Mouse (Mus musculus): ENCODE results near the gene Rab40b. TPM values are rescaled to one million over a fixed set of nuclear protein-coding genes. Genes with fewer than 3 reads are reported as not detected.
"Not testable (repeated sequence)": the region's sequence is repeated elsewhere in the genome, so short reads cannot be mapped to it uniquely, and the experiment has no call there.

The Rab40b gene
- polyA plus RNA-seq, 1 experiment: 0.51 TPM

DNA sequence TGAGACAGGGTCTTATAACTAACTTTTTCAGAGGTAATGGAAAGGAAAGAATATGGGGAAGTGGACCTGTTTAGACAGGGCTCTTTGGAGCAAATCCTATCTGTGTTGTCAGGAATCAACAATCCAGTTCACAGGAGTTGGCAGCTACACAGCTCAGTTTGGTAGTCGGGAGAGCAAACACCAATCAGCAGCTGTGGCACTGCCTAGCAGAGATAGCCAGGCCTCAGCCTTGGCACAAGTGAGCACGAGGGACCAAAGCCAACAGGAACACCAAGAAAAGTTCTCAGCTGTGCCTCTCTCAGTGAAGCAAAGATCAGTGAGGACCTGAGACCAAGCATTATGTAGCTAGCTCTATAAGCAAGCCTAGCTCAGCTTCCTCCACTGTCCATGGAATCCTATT is 41.0 kb downstream of the Rab40b start:
- Histone ChIP-seq H3K27me3 (ENCODE audit: control insufficient read depth, insufficient read depth, low read length) (no peaks in the 10 kb centered on the region), H3K36me3 (ENCODE audit: control insufficient read depth, insufficient read depth, low read length) (0 out of 2 replicates have a peak, but pooled peaks cover 4% of the 10 kb centered on the region), H3K4me1 (ENCODE audit: control insufficient read depth, insufficient read depth, insufficient read length, low read length) (no peaks in the 10 kb centered on the region), H3K4me3 (ENCODE audit: low read depth, low read length) (no peak overlapping the region), H3K27ac (ENCODE audit: insufficient read depth, low read depth, low read length) (no peak overlapping the region)
- TF ChIP-seq POLR2A (IDR thresholded peaks at IDR 0.05; ENCODE audit: low read depth, low read length): no peak
- 40% methylated on average over 2 of the region's 2 CpGs for WGBS

- H3K36me3 ChIP-seq (ENCODE audit: control insufficient read depth, insufficient read depth, low read length): peaks cover 20% of the 10 kb centered on the region
These were observed 45.6 kb downstream of the Rab40b start for GRCm38 (mm10) chr11:121342423-121342822.

DNA sequence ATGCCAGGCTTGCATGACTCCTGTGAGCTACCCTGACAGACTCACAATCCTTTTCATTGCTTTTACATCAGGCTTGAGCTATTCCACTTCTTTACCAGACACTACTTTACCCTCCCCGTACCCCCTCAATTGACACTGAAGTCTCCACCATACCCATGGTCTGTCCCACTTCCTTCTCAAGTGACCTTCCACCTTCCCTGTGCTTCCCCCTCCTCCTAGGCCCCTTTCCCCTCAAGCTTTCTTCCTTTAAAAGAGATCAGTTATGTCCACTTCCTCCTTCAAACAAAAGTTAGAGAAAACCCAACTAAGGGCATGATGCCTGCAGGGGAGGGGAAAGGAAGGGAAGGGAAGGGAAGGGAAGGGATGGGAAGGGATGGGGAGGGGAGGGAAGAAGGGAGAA is 47.8 kb downstream of the Rab40b start:
- no peak overlapping the region for H3K27ac ChIP-seq (ENCODE audit: insufficient read depth, low read depth, low read length)
- 85% methylated on average over 1 of the region's 1 CpGs for WGBS

More at GRCm38 (mm10) chr11:121342423-121342822, 45.6 kb downstream of the Rab40b start:
- H3K27ac ChIP-seq (ENCODE audit: insufficient read depth, low read depth, low read length); H3K27me3 ChIP-seq (ENCODE audit: control insufficient read depth, insufficient read depth, low read length); H3K4me1 ChIP-seq (ENCODE audit: control insufficient read depth, insufficient read depth, insufficient read length, low read length); H3K4me3 ChIP-seq (ENCODE audit: low read depth, low read length): not testable (repeated sequence)
- WGBS: 60% methylated on average over 1 of the region's 1 CpGs

GRCm38 (mm10) chr11:121339647-121340046 is 48.4 kb downstream of the Rab40b start:
- peaks cover 35% of the 10 kb centered on the region for H3K36me3 ChIP-seq (ENCODE audit: control insufficient read depth, insufficient read depth, low read length)
- H3K4me3 ChIP-seq (ENCODE audit: low read depth, low read length): no peak overlapping the region
- H3K27me3 ChIP-seq (ENCODE audit: control insufficient read depth, insufficient read depth, low read length): no peaks in the 10 kb centered on the region
- WGBS: 68% methylated on average over 1 of the region's 1 CpGs
- 0 out of 2 replicates have a peak, but pooled peaks cover 2% of the 10 kb centered on the region for H3K4me1 ChIP-seq (ENCODE audit: control insufficient read depth, insufficient read depth, insufficient read length, low read length)
- no peak for TF ChIP-seq POLR2A (IDR thresholded peaks at IDR 0.05; ENCODE audit: low read depth, low read length)
- TF ChIP-seq CTCF (IDR thresholded peaks at IDR 0.05; ENCODE audit: extremely low read depth, insufficient read length, insufficient replicate concordance, low read depth, low read length): no peak
- no peak overlapping the region for H3K27ac ChIP-seq (ENCODE audit: insufficient read depth, low read depth, low read length)

More for the DNA sequence above, 47.8 kb downstream of the Rab40b start:
- TF ChIP-seq POLR2A (IDR thresholded peaks at IDR 0.05; ENCODE audit: low read depth, low read length) (no peak), CTCF (IDR thresholded peaks at IDR 0.05; ENCODE audit: extremely low read depth, insufficient read length, insufficient replicate concordance, low read depth, low read length) (no peak)
- Histone ChIP-seq H3K4me1 (ENCODE audit: control insufficient read depth, insufficient read depth, insufficient read length, low read length) (0 out of 2 replicates have a peak, but pooled peaks cover 2% of the 10 kb centered on the region), H3K27me3 (ENCODE audit: control insufficient read depth, insufficient read depth, low read length) (no peaks in the 10 kb centered on the region), H3K4me3 (ENCODE audit: low read depth, low read length) (no peak overlapping the region), H3K36me3 (ENCODE audit: control insufficient read depth, insufficient read depth, low read length) (peaks cover 29% of the 10 kb centered on the region)

DNA sequence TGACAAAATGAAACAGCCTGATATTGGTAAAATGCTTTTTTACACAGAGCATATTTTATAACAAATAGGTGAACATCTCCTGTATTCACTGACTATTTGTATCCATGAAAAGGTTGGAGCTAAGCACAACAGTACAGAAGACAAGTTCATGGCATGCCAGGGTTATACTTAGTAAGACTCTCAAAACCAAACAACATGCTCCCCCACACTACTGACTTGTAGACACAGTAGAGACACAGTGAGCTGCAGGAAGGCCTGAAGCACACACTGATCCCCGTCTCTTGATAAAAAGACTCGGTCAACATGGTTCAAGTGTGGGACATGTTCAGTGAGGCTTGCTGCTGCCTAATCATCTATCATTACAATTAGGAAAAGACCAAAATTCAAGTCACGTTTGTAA is 56.4 kb downstream of the Rab40b start:
- H3K27ac ChIP-seq (ENCODE audit: insufficient read depth, low read depth, low read length): no peak overlapping the region
- peaks cover 63% of the 10 kb centered on the region for H3K36me3 ChIP-seq (ENCODE audit: control insufficient read depth, insufficient read depth, low read length)

GRCm38 (mm10) chr11:121328619-121329018 is 59.4 kb downstream of the Rab40b start:
- H3K36me3 ChIP-seq (ENCODE audit: control insufficient read depth, insufficient read depth, low read length): peaks cover 38% of the 10 kb centered on the region
- no peak for TF ChIP-seq CTCF (IDR thresholded peaks at IDR 0.05; ENCODE audit: extremely low read depth, insufficient read length, insufficient replicate concordance, low read depth, low read length)
- no peak for TF ChIP-seq POLR2A (IDR thresholded peaks at IDR 0.05; ENCODE audit: low read depth, low read length)
- no peaks in the 10 kb centered on the region for H3K27me3 ChIP-seq (ENCODE audit: control insufficient read depth, insufficient read depth, low read length)
- no peak overlapping the region for H3K4me3 ChIP-seq (ENCODE audit: low read depth, low read length)
- H3K4me1 ChIP-seq (ENCODE audit: control insufficient read depth, insufficient read depth, insufficient read length, low read length): peaks cover 8% of the 10 kb centered on the region; the same call in 1 of the 2 replicates
- H3K27ac ChIP-seq (ENCODE audit: insufficient read depth, low read depth, low read length): no peak overlapping the region; the same call in 1 of the 2 replicates

More for the DNA sequence above, 56.4 kb downstream of the Rab40b start:
- no peak overlapping the region for H3K4me3 ChIP-seq (ENCODE audit: low read depth, low read length)
- TF ChIP-seq POLR2A (IDR thresholded peaks at IDR 0.05; ENCODE audit: low read depth, low read length) (no peak), CTCF (IDR thresholded peaks at IDR 0.05; ENCODE audit: extremely low read depth, insufficient read length, insufficient replicate concordance, low read depth, low read length) (no peak)
- H3K27me3 ChIP-seq (ENCODE audit: control insufficient read depth, insufficient read depth, low read length): no peaks in the 10 kb centered on the region
- peaks cover 1% of the 10 kb centered on the region; the same call in 1 of the 2 replicates for H3K4me1 ChIP-seq (ENCODE audit: control insufficient read depth, insufficient read depth, insufficient read length, low read length)
- 86% methylated on average over 3 of the region's 3 CpGs for WGBS

DNA sequence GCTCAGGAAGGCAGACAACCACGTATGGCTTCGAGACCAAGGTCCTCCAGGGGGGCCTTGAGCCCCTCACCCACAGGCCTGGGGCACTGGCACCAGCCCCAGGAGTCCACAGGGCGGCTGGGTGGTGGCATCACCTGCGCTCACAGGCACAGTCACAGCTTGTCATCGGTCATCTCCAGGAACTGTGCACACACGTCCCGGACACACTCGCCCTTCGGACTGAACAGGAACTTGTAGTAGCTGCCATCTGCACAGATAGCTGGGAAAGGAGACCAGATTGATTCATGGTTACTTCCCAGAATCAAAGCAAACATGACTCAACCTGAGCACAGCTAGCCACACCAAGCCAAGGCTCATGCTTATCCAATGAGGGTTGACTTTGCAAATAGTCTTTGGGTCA is 59.8 kb downstream of the Rab40b start:
- Histone ChIP-seq H3K27me3 (ENCODE audit: control insufficient read depth, insufficient read depth, low read length) (no peaks in the 10 kb centered on the region), H3K36me3 (ENCODE audit: control insufficient read depth, insufficient read depth, low read length) (peaks cover 36% of the 10 kb centered on the region), H3K27ac (ENCODE audit: insufficient read depth, low read depth, low read length) (peak overlapping the region; percentile 92), H3K4me3 (ENCODE audit: low read depth, low read length) (no peak overlapping the region), H3K4me1 (ENCODE audit: control insufficient read depth, insufficient read depth, insufficient read length, low read length) (peaks cover 8% of the 10 kb centered on the region; the same call in 1 of the 2 replicates)
- 90% methylated on average over 9 of the region's 9 CpGs for WGBS
- TF ChIP-seq CTCF (IDR thresholded peaks at IDR 0.05; ENCODE audit: extremely low read depth, insufficient read length, insufficient replicate concordance, low read depth, low read length): no peak
- TF ChIP-seq POLR2A (IDR thresholded peaks at IDR 0.05; ENCODE audit: low read depth, low read length): no peak

DNA sequence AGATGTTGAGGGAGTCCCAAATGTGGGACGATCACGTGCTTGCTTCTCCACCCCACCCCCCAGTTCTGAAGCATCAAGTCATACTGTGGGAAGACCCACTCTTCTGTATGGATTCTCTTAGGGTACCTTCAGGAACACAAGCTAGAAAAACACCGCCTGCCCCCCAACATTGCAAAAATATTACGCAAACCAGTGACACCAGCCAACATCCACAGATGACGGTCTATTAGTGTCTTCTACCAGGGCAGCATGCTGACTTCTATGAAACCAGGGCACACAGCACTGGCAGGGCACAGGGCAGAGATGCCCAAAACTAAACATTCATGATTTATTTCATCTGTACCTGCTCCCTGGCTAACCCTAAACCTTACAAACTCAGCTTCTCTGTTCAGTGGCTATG is 61.4 kb downstream of the Rab40b start:
- Histone ChIP-seq H3K4me1 (ENCODE audit: control insufficient read depth, insufficient read depth, insufficient read length, low read length) (peaks cover 8% of the 10 kb centered on the region; the same call in 1 of the 2 replicates), H3K36me3 (ENCODE audit: control insufficient read depth, insufficient read depth, low read length) (peaks cover 30% of the 10 kb centered on the region), H3K27me3 (ENCODE audit: control insufficient read depth, insufficient read depth, low read length) (no peaks in the 10 kb centered on the region), H3K4me3 (ENCODE audit: low read depth, low read length) (no peak overlapping the region), H3K27ac (ENCODE audit: insufficient read depth, low read depth, low read length) (peak overlapping the region; percentile 73)
- 97% methylated on average over 5 of the region's 5 CpGs for WGBS
- TF ChIP-seq CTCF (IDR thresholded peaks at IDR 0.05; ENCODE audit: extremely low read depth, insufficient read length, insufficient replicate concordance, low read depth, low read length) (no peak), POLR2A (IDR thresholded peaks at IDR 0.05; ENCODE audit: low read depth, low read length) (no peak)

Measured in small intestine, adult 2 months (tissue).